Mouse (Mus musculus): ENCODE results near the gene Matn3. TPM values are rescaled to one million over a fixed set of nuclear protein-coding genes. Genes with fewer than 3 reads are reported as not detected.

The Matn3 gene
- polyA plus RNA-seq, 1 experiment from 2014 or later, result 0.13 TPM

- Histone ChIP-seq H3K4me3 (ENCODE audit: low read depth, low read length) (no peak overlapping the region), H3K9me3 (ENCODE audit: control insufficient read depth, low read depth, low read length) (no peaks in the 10 kb centered on the region), H3K4me1 (ENCODE audit: control insufficient read depth, insufficient read depth, low read length) (peaks cover 30% of the 10 kb centered on the region), H3K27ac (ENCODE audit: low read length) (peak overlapping the region; percentile 78; the same call in 1 of the 2 replicates), H3K4me2 (replicated peaks; ENCODE audit: low read depth, low read length) (no peak overlapping the region), H3K9ac (replicated peaks; ENCODE audit: low read depth, low read length) (no peak overlapping the region), H3K27me3 (ENCODE audit: control insufficient read depth, insufficient read depth, low read length) (no peaks in the 10 kb centered on the region), H3K36me3 (ENCODE audit: control insufficient read depth, insufficient read depth, low read length) (no peaks in the 10 kb centered on the region)
- no peak for ATAC-seq (ENCODE audit: insufficient number of reproducible peaks, insufficient read depth, low FRiP score, low read depth)
- WGBS, result 59% methylated on average over 9 of the region's 9 CpGs
Measured at GRCm38 (mm10) chr12:8913701-8914340, 33.9 kb upstream of the Matn3 start.

DNA sequence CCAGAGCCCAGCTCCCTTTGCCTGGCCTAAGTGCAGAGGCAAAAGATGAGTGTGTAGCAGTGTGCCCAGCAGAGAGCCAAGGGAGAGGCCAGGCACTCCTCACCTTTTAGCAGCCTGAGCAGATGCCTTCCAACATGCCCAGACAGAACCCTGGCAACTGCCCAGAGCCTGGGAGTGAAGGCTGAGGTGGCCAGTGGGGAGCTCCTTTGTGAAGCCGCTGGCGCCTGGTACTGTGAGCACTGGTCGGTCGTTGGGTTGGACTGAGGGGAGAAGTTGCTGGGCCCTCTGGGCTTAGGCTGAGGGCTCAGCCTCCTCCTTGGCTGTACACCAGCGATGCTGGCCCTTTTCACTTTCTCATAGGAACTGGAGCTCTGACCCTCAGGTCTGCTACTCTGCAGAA is 31.4 kb upstream of the Matn3 start:
- Histone ChIP-seq H3K4me2 (replicated peaks; ENCODE audit: low read depth, low read length) (no peak overlapping the region), H3K9me3 (ENCODE audit: control insufficient read depth, low read depth, low read length) (no peaks in the 10 kb centered on the region), H3K27me3 (ENCODE audit: control insufficient read depth, insufficient read depth, low read length) (no peaks in the 10 kb centered on the region), H3K4me3 (ENCODE audit: low read depth, low read length) (no peak overlapping the region), H3K4me1 (ENCODE audit: control insufficient read depth, insufficient read depth, low read length) (peaks cover 35% of the 10 kb centered on the region), H3K9ac (replicated peaks; ENCODE audit: low read depth, low read length) (no peak overlapping the region), H3K27ac (ENCODE audit: low read length) (peak overlapping the region; percentile 49), H3K36me3 (ENCODE audit: control insufficient read depth, insufficient read depth, low read length) (no peaks in the 10 kb centered on the region)
- WGBS, result 41% methylated on average over 5 of the region's 5 CpGs
- no peak for ATAC-seq (ENCODE audit: insufficient number of reproducible peaks, insufficient read depth, low FRiP score, low read depth)

- no peaks in the 10 kb centered on the region for H3K9me3 ChIP-seq (ENCODE audit: control insufficient read depth, low read depth, low read length)
- H3K4me3 ChIP-seq (ENCODE audit: low read depth, low read length), result no peak overlapping the region
- H3K4me2 ChIP-seq (replicated peaks; ENCODE audit: low read depth, low read length), result no peak overlapping the region
- WGBS, result 90% methylated on average over 3 of the region's 3 CpGs
- no peak for ATAC-seq (ENCODE audit: insufficient number of reproducible peaks, insufficient read depth, low FRiP score, low read depth)
- H3K9ac ChIP-seq (replicated peaks; ENCODE audit: low read depth, low read length), result no peak overlapping the region
- H3K27ac ChIP-seq (ENCODE audit: low read length), result no peak overlapping the region
- peaks cover 2% of the 10 kb centered on the region; the same call in 1 of the 2 replicates for H3K36me3 ChIP-seq (ENCODE audit: control insufficient read depth, insufficient read depth, low read length)
- peaks cover 19% of the 10 kb centered on the region for H3K4me1 ChIP-seq (ENCODE audit: control insufficient read depth, insufficient read depth, low read length)
- no peaks in the 10 kb centered on the region for H3K27me3 ChIP-seq (ENCODE audit: control insufficient read depth, insufficient read depth, low read length)
Measured at GRCm38 (mm10) chr12:8919231-8919630, 28.5 kb upstream of the Matn3 start.

GRCm38 (mm10) chr12:8920996-8921393 is 26.7 kb upstream of the Matn3 start:
- no peaks in the 10 kb centered on the region for H3K27me3 ChIP-seq (ENCODE audit: control insufficient read depth, insufficient read depth, low read length)
- 6% methylated on average over 1 of the region's 1 CpGs for WGBS
- no peak for ATAC-seq (ENCODE audit: insufficient number of reproducible peaks, insufficient read depth, low FRiP score, low read depth)
- H3K9me3 ChIP-seq (ENCODE audit: control insufficient read depth, low read depth, low read length), result no peaks in the 10 kb centered on the region
- peak overlapping the region; percentile 38 for H3K4me2 ChIP-seq (replicated peaks; ENCODE audit: low read depth, low read length)
- peak overlapping the region; percentile 66 for H3K4me3 ChIP-seq (ENCODE audit: low read depth, low read length)
- H3K9ac ChIP-seq (replicated peaks; ENCODE audit: low read depth, low read length), result no peak overlapping the region
- peak overlapping the region; percentile 97 for H3K27ac ChIP-seq (ENCODE audit: low read length)
- H3K4me1 ChIP-seq (ENCODE audit: control insufficient read depth, insufficient read depth, low read length), result peaks cover 25% of the 10 kb centered on the region
- peaks cover 3% of the 10 kb centered on the region; the same call in 1 of the 2 replicates for H3K36me3 ChIP-seq (ENCODE audit: control insufficient read depth, insufficient read depth, low read length)

- ATAC-seq (ENCODE audit: insufficient number of reproducible peaks, insufficient read depth, low FRiP score, low read depth), result peak; percentile 98
- H3K9me3 ChIP-seq (ENCODE audit: control insufficient read depth, low read depth, low read length), result no peaks in the 10 kb centered on the region
- peak within 1 kb of the TSS; percentile 94 for H3K9ac ChIP-seq (replicated peaks; ENCODE audit: low read depth, low read length)
- WGBS, result under 1% methylated on average over 73 of the region's 73 CpGs
- peaks cover 20% of the 10 kb centered on the region for H3K4me1 ChIP-seq (ENCODE audit: control insufficient read depth, insufficient read depth, low read length)
- H3K27ac ChIP-seq (ENCODE audit: low read length), result peak within 1 kb of the TSS; percentile 97
- peak within 1 kb of the TSS; percentile 57 for H3K4me2 ChIP-seq (replicated peaks; ENCODE audit: low read depth, low read length)
- H3K27me3 ChIP-seq (ENCODE audit: control insufficient read depth, insufficient read depth, low read length), result no peaks in the 10 kb centered on the region
- peaks cover 3% of the 10 kb centered on the region; the same call in 1 of the 2 replicates for H3K36me3 ChIP-seq (ENCODE audit: control insufficient read depth, insufficient read depth, low read length)
- peak within 1 kb of the TSS; percentile 66 for H3K4me3 ChIP-seq (ENCODE audit: low read depth, low read length)
Measured at GRCm38 (mm10) chr12:8921394-8922368, 26.0 kb upstream of the Matn3 start, which contains the start of gene Laptm4a. Laptm4a (plus strand) TSS chr12:8921664.

DNA sequence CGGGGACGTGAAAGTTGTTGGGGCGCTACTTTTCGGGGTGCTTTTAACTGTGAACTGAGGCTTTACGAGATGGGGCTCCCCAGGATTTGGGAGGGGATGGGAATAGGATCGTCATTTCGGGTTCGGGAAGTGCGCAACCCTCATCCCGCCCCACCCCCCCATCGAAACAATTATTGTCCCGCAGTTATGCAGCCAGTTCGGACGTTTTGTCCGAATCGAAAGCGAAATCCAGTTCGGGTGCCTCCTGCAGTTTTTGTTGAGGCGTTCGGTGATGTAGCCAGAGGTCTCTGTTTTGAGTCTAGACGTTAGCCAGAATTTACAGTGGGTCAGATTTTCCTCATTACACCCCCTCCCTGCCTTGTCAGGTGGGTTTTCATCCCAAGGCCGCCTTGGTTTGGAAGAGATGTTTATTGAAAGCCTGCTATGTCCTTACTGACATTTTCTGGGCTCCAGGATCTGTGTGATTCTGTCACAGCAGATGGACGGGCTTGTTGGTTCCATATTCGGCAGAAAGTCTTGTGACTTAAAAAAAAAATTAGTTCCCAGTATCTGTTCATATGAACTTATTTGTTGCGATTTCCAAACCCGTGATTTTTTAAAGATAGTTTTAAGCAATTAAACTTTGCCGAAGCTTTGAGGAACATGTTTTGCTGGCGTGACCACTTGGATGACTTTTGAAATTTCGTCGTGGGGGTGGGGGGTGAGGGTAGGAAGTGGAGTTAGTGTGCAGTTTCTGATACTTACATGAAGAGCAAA is 25.2 kb upstream of the Matn3 start:
- no peak for ATAC-seq (ENCODE audit: insufficient number of reproducible peaks, insufficient read depth, low FRiP score, low read depth)
- H3K9ac ChIP-seq (replicated peaks; ENCODE audit: low read depth, low read length), result peak overlapping the region; percentile 94
- H3K4me1 ChIP-seq (ENCODE audit: control insufficient read depth, insufficient read depth, low read length), result peaks cover 20% of the 10 kb centered on the region
- 2% methylated on average over 30 of the region's 30 CpGs for WGBS
- H3K4me2 ChIP-seq (replicated peaks; ENCODE audit: low read depth, low read length), result peak overlapping the region; percentile 57
- H3K36me3 ChIP-seq (ENCODE audit: control insufficient read depth, insufficient read depth, low read length), result peaks cover 3% of the 10 kb centered on the region; the same call in 1 of the 2 replicates
- peak overlapping the region; percentile 66 for H3K4me3 ChIP-seq (ENCODE audit: low read depth, low read length)
- H3K27me3 ChIP-seq (ENCODE audit: control insufficient read depth, insufficient read depth, low read length), result no peaks in the 10 kb centered on the region
- H3K27ac ChIP-seq (ENCODE audit: low read length), result peak overlapping the region; percentile 97
- H3K9me3 ChIP-seq (ENCODE audit: control insufficient read depth, low read depth, low read length), result no peaks in the 10 kb centered on the region

DNA sequence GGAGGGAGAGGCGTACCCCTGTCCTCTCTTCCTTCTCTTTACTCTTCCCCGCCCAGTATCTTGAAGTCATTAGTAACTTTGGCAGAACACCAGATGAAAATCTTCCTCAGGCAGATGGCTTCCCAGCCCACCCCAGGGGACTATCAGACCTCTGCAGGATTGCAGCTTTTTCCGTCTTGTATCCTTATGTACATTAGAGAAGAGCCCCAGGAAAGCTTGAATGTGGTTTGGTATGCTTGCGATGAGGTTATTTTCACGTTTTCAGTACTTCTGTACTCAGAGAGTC is 24.7 kb upstream of the Matn3 start:
- 17% methylated on average over 5 of the region's 5 CpGs for WGBS
- Histone ChIP-seq H3K4me3 (ENCODE audit: low read depth, low read length) (peak overlapping the region; percentile 66), H3K27me3 (ENCODE audit: control insufficient read depth, insufficient read depth, low read length) (no peaks in the 10 kb centered on the region), H3K4me1 (ENCODE audit: control insufficient read depth, insufficient read depth, low read length) (peaks cover 23% of the 10 kb centered on the region), H3K27ac (ENCODE audit: low read length) (peak overlapping the region; percentile 21; the same call in 1 of the 2 replicates), H3K4me2 (replicated peaks; ENCODE audit: low read depth, low read length) (peak overlapping the region; percentile 57), H3K9ac (replicated peaks; ENCODE audit: low read depth, low read length) (peak overlapping the region; percentile 94), H3K36me3 (ENCODE audit: control insufficient read depth, insufficient read depth, low read length) (peaks cover 3% of the 10 kb centered on the region; the same call in 1 of the 2 replicates), H3K9me3 (ENCODE audit: control insufficient read depth, low read depth, low read length) (no peaks in the 10 kb centered on the region)
- no peak for ATAC-seq (ENCODE audit: insufficient number of reproducible peaks, insufficient read depth, low FRiP score, low read depth)

GRCm38 (mm10) chr12:8923603-8924002 is 24.1 kb upstream of the Matn3 start:
- Histone ChIP-seq H3K4me1 (ENCODE audit: control insufficient read depth, insufficient read depth, low read length) (peaks cover 23% of the 10 kb centered on the region), H3K27me3 (ENCODE audit: control insufficient read depth, insufficient read depth, low read length) (no peaks in the 10 kb centered on the region), H3K36me3 (ENCODE audit: control insufficient read depth, insufficient read depth, low read length) (peaks cover 3% of the 10 kb centered on the region; the same call in 1 of the 2 replicates), H3K27ac (ENCODE audit: low read length) (no peak overlapping the region), H3K4me3 (ENCODE audit: low read depth, low read length) (peak overlapping the region; percentile 66), H3K9me3 (ENCODE audit: control insufficient read depth, low read depth, low read length) (no peaks in the 10 kb centered on the region), H3K4me2 (replicated peaks; ENCODE audit: low read depth, low read length) (peak overlapping the region; percentile 57), H3K9ac (replicated peaks; ENCODE audit: low read depth, low read length) (peak overlapping the region; percentile 94; the same call in 1 of the 2 replicates)
- 32% methylated on average over 2 of the region's 2 CpGs for WGBS
- no peak for ATAC-seq (ENCODE audit: insufficient number of reproducible peaks, insufficient read depth, low FRiP score, low read depth)
